Mouse (Mus musculus) kidney, embryonic 16.5 days (tissue): ENCODE data around the gene Plcg2. TPM values are rescaled to one million over a fixed set of nuclear protein-coding genes. Genes with fewer than 3 reads are reported as not detected.

ENCODE experiments used
- ATAC-seq: fragments of 200-750 bp; cut with Nextera tagmentation; 2 replicates; pipeline ENCODE4 v1.8.0; 2017; ENCODE audit warnings: moderate TSS enrichment; ENCODE audit not compliant: low FRiP score, low TSS enrichment
- H3K27ac ChIP-seq: fragments of 300-500 bp; sonication (generic); 2 replicates; pipeline ENCODE4 v1.5.1; 2014; ENCODE audit warnings: low read length
- H3K27me3 ChIP-seq: fragments of 300-500 bp; sonication (generic); 2 replicates; pipeline ENCODE4 v1.6.1; 2014; ENCODE audit warnings: low read length, control low read depth, mixed read lengths; ENCODE audit not compliant: insufficient read depth
- H3K36me3 ChIP-seq: fragments of 300-500 bp; sonication (generic); 2 replicates; pipeline ENCODE4 v1.6.1; 2014; ENCODE audit warnings: low read length, control low read depth, mixed read lengths; ENCODE audit not compliant: insufficient read depth
- H3K4me1 ChIP-seq: fragments of 300-500 bp; sonication (generic); 2 replicates; pipeline ENCODE4 v1.6.1; 2014; ENCODE audit warnings: low read length, control low read depth, mixed read lengths; ENCODE audit not compliant: insufficient read depth
- H3K4me2 ChIP-seq: fragments of 300-500 bp; sonication (generic); replicated peaks from 2 replicates; pipeline ENCODE4 v1.6.1; 2014; ENCODE audit warnings: low read depth, low read length
- H3K4me3 ChIP-seq: fragments of 300-500 bp; sonication (generic); 2 replicates; pipeline ENCODE4 v1.5.1; 2014; ENCODE audit warnings: mild to moderate bottlenecking, low read length
- H3K9ac ChIP-seq: fragments of 300-500 bp; sonication (generic); replicated peaks from 2 replicates; pipeline ENCODE4 v1.6.1; 2014; ENCODE audit warnings: low read length
- H3K9me3 ChIP-seq: fragments of 300-500 bp; sonication (generic); 2 replicates; pipeline ENCODE4 v1.6.1; 2016; ENCODE audit warnings: low read length, control low read depth
- WGBS: fragments of 180-500 bp; shearing (Covaris S2); extraction: QIAGEN DNeasy Blood & Tissue Kit; methylation state at CpG from one replicate; pipeline ENCODE4 v1.1.7; 2014; 5-methylcytosine and 5-hydroxymethylcytosine counted together
- polyA plus RNA-seq: library from polyadenylated mRNA; unstranded; fragments of >200 nt; fragmentation: Nextera tagmentation; extraction: Ambion mirVana; gene quantifications from 2 replicates; pipeline ENCODE4 v1.2.1, GENCODE M21; 2015

The Plcg2 gene
- polyA plus RNA-seq, 1 experiment from 2014 or later = 7.7 TPM

- Histone ChIP-seq H3K27me3 (no peaks in the 10 kb centered on the region), H3K9ac (no peak overlapping the region), H3K4me3 (no peak overlapping the region), H3K27ac (no peak overlapping the region), H3K4me1 (no peaks in the 10 kb centered on the region), H3K9me3 (peaks cover 8% of the 10 kb centered on the region; the same call in 1 of the 2 replicates), H3K36me3 (no peaks in the 10 kb centered on the region), H3K4me2 (no peak overlapping the region)
- no peak for ATAC-seq
- WGBS = 66% methylated on average over 3 of the region's 3 CpGs
Measured at GRCm38 (mm10) chr8:117637462-117637861, 139.4 kb downstream of the Plcg2 start.

- Histone ChIP-seq H3K9ac (no peak overlapping the region), H3K27ac (no peak overlapping the region), H3K4me3 (no peak overlapping the region), H3K27me3 (no peaks in the 10 kb centered on the region), H3K4me2 (no peak overlapping the region), H3K9me3 (peaks cover 8% of the 10 kb centered on the region; the same call in 1 of the 2 replicates), H3K36me3 (no peaks in the 10 kb centered on the region), H3K4me1 (no peaks in the 10 kb centered on the region)
- WGBS = 95% methylated on average over 9 of the region's 9 CpGs
- no peak for ATAC-seq
Measured at GRCm38 (mm10) chr8:117639631-117640030, 141.5 kb downstream of the Plcg2 start.

- Histone ChIP-seq H3K27ac (no peak overlapping the region), H3K36me3 (no peaks in the 10 kb centered on the region), H3K4me1 (no peaks in the 10 kb centered on the region), H3K27me3 (no peaks in the 10 kb centered on the region), H3K9ac (no peak overlapping the region), H3K4me3 (no peak overlapping the region), H3K9me3 (peaks cover 6% of the 10 kb centered on the region), H3K4me2 (no peak overlapping the region)
- 72% methylated on average over 5 of the region's 5 CpGs for WGBS
- no peak for ATAC-seq
Measured at GRCm38 (mm10) chr8:117645486-117645885, 147.4 kb downstream of the Plcg2 start.

DNA sequence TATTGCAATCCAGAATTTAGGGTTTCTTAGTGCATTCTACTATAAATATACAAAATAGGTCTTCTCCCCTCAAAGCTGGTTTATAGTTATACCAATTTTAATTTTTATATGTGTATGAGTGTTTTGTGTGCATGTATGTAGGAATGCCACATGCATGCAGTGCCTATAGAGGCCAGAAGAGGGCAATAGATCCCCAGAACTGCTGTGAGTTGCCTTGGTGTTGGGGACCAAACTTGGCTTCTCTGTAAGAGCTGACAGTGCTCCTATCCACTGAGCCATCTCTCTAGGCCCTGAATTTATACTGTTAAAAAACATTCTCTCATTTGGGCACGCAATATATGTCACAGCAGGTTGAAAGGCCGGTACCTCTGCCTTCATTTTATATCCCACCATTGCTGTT, 147.9 kb downstream of the Plcg2 start:
- no peaks in the 10 kb centered on the region for H3K27me3 ChIP-seq
- no peak overlapping the region for H3K4me3 ChIP-seq
- 45% methylated on average over 2 of the region's 2 CpGs for WGBS
- ATAC-seq = no peak
- no peaks in the 10 kb centered on the region for H3K4me1 ChIP-seq
- peaks cover 6% of the 10 kb centered on the region for H3K9me3 ChIP-seq
- H3K9ac ChIP-seq = no peak overlapping the region
- no peaks in the 10 kb centered on the region for H3K36me3 ChIP-seq
- H3K4me2 ChIP-seq = no peak overlapping the region
- no peak overlapping the region for H3K27ac ChIP-seq

- no peak overlapping the region for H3K4me2 ChIP-seq
- 65% methylated on average over 5 of the region's 5 CpGs for WGBS
- H3K9ac ChIP-seq = no peak overlapping the region
- no peak overlapping the region for H3K4me3 ChIP-seq
- no peak for ATAC-seq
- H3K9me3 ChIP-seq = peaks cover 6% of the 10 kb centered on the region
- H3K27me3 ChIP-seq = no peaks in the 10 kb centered on the region
- no peaks in the 10 kb centered on the region for H3K36me3 ChIP-seq
- no peak overlapping the region for H3K27ac ChIP-seq
- no peaks in the 10 kb centered on the region for H3K4me1 ChIP-seq
Measured at GRCm38 (mm10) chr8:117646440-117646839, 148.3 kb downstream of the Plcg2 start.

DNA sequence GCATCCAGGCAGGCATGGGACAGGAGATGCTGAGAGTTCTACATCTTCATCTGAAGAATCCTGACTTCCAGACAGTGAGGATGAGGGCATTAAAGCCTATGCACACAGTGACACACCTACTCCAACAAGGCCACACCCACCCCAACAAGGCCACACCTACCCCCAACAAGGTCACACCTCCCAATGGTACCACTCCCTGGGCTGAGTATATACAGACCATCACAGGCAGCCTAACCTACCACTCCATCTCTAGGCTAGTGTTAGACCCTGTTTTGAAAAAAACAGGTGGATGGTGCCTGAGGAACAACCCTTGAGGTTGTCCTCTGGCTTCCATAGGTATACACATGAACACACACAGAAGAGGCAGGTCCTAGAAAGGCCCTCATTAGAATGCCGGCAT, 154.2 kb downstream of the Plcg2 start:
- Histone ChIP-seq H3K4me1 (no peaks in the 10 kb centered on the region), H3K27me3 (no peaks in the 10 kb centered on the region), H3K4me2 (no peak overlapping the region), H3K36me3 (no peaks in the 10 kb centered on the region), H3K9me3 (peaks cover 6% of the 10 kb centered on the region), H3K9ac (no peak overlapping the region), H3K4me3 (no peak overlapping the region), H3K27ac (no peak overlapping the region)
- ATAC-seq = no peak
- WGBS = 100% methylated on average over 1 of the region's 1 CpGs

DNA sequence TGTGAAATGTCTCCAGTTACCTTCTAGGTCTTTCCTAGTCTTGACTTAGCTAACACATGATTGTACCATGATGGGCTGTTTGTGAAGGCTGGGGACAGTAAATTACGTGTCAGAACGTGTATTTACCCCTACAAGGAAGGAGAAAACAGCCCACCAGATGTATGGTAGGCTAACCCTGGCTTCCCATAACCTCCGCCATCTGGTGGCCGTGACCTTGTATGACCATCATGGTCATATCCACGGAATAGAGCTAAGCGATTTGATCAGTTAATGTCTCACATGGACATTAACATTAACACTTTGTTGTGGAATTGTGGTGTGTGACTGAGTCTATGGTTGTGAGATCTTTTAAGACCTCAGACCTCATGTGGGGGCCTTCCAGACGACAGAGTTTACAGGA, 160.9 kb downstream of the Plcg2 start:
- no peak for ATAC-seq
- Histone ChIP-seq H3K4me2 (no peak overlapping the region), H3K36me3 (no peaks in the 10 kb centered on the region), H3K27ac (no peak overlapping the region), H3K4me3 (no peak overlapping the region), H3K9me3 (no peaks in the 10 kb centered on the region), H3K27me3 (no peaks in the 10 kb centered on the region), H3K9ac (no peak overlapping the region), H3K4me1 (peaks cover 6% of the 10 kb centered on the region; the same call in 1 of the 2 replicates)
- WGBS = 68% methylated on average over 7 of the region's 7 CpGs

DNA sequence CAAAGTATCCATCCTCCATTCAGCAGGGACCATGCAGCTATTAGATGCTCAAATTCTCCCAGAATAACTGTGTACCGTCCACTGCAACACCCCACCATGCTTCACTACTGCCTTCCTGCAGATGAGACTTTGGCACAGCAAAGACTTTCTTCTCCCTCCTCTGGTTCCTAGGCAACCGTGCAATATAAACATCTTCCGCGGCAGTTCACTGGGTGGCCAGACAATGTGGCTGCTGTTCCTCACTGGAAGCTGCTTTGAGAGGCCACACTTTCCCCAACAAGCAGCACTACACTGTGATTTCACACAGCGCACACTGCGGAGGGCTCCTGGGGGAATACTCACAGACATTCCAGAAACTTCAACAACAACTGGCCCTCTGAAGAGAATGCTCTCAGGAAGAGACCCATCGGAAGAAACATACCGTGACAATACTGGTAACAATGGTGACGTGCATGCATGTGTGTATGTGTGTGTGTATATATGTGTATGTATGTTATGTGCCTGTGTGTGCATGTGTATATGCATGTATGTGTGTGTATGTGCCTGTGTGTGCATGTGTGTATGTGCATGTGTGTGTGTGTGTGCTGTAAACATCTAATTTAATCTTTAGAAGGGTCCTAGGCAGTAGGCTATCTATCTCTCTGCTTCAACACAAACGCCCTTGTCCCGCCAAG, 162.4 kb downstream of the Plcg2 start:
- H3K4me1 ChIP-seq = peaks cover 6% of the 10 kb centered on the region; the same call in 1 of the 2 replicates
- peak; percentile 61 for ATAC-seq
- H3K4me2 ChIP-seq = no peak overlapping the region
- no peaks in the 10 kb centered on the region for H3K9me3 ChIP-seq
- H3K4me3 ChIP-seq = no peak overlapping the region
- H3K27me3 ChIP-seq = no peaks in the 10 kb centered on the region
- no peak overlapping the region for H3K9ac ChIP-seq
- H3K36me3 ChIP-seq = no peaks in the 10 kb centered on the region
- no peak overlapping the region for H3K27ac ChIP-seq
- WGBS = 21% methylated on average over 11 of the region's 11 CpGs

DNA sequence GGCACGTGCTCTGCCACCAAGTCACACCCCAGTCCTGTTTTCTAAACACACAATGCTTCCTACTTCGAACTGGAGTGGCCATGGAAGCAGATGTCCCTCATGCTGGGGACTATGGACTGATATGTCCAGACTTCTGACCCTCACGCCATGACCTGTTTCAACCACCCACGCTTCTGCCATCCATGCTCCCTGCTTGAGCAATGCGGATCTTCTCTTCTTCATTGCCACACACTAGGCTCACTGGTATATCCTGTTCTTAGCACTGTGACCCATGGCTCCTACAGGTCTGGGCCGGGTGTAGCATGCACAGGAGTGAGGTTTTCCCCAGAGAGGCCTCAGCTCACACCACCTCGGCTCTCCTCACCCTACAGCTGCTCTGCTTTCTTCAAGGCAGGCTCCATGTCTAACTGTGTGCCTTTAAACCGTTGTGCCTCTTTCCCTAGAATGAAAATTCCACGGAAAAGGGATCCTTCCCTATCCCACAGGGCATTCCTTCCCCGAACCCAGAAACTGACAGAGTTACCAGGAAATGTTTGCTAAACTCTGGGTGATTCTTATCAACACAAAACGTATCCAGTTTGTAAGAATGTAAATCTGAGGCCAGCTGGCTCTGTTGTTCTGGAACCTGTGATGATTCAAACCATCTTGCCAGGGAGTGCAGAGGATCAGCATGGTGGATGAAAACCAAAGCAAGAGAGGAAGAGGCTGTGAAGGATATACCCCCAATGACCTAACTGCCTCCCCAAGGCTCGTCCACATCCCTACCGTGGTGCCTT, 169.4 kb downstream of the Plcg2 start:
- Histone ChIP-seq H3K27me3 (no peaks in the 10 kb centered on the region; the same call in 1 of the 2 replicates), H3K27ac (no peak overlapping the region), H3K4me2 (no peak overlapping the region), H3K9ac (no peak overlapping the region), H3K4me3 (no peak overlapping the region), H3K9me3 (no peaks in the 10 kb centered on the region), H3K4me1 (peaks cover 3% of the 10 kb centered on the region; the same call in 1 of the 2 replicates), H3K36me3 (no peaks in the 10 kb centered on the region)
- 73% methylated on average over 13 of the region's 13 CpGs for WGBS
- ATAC-seq = no peak

- H3K36me3 ChIP-seq = no peaks in the 10 kb centered on the region
- H3K4me1 ChIP-seq = peaks cover 3% of the 10 kb centered on the region; the same call in 1 of the 2 replicates
- H3K9me3 ChIP-seq = no peaks in the 10 kb centered on the region
- H3K4me3 ChIP-seq = no peak overlapping the region; the same call in 1 of the 2 replicates
- no peak for ATAC-seq
- no peak overlapping the region for H3K27ac ChIP-seq
- no peak overlapping the region; the same call in 1 of the 2 replicates for H3K4me2 ChIP-seq
- no peak overlapping the region for H3K9ac ChIP-seq
- H3K27me3 ChIP-seq = no peaks in the 10 kb centered on the region; the same call in 1 of the 2 replicates
- 2% methylated on average over 11 of the region's 11 CpGs for WGBS
Measured at GRCm38 (mm10) chr8:117670461-117670860, 172.4 kb downstream of the Plcg2 start.
